Mouse (Mus musculus): ENCODE data around the gene Tmem104.

Tmem104 gene

DNA sequence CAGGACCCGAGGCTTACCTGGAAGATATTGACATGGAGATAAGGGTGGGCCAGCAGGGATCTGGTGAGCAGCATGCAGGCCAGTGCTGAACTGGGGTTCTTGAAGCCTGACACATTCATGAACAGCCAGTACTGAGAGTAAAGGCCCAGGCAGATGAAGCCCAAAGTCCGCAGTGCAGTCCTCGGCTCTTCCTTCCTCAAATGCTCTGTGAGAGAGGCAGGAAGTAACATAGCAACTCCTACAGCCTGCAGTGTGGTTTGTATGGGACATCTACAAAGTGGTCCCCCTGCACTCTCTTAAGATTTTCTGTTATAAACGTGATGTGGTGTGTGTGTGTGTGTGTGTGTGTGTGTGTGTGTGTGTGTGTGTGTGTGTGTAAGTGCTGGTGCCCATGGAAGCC lies 98.0 kb downstream of the Tmem104 start:
- no peak for DNase-seq

GRCm38 (mm10) chr11:115286201-115286993 lies 99.1 kb downstream of the Tmem104 start:
- DNase-seq, result no peak

DNA sequence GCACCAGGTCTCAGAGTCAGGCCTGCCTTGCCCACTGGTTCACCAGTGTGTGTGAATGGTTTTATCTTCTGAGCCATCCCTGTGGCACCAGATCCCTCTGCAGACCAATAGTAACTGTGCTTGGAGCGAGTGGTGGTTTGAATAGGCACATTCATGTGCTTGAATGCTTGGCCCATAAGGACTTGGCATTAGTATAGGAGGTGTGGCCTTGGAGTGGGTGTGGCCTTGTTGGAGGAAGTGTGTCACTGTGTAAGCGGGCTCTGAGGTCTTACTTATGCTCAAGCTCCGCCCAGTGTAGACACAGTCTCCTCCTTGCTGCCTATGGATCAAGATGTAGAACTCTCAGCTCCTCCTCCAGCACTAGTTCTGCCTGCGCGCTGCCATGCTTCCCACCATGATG lies 100.1 kb downstream of the Tmem104 start:
- no peak for DNase-seq

DNA sequence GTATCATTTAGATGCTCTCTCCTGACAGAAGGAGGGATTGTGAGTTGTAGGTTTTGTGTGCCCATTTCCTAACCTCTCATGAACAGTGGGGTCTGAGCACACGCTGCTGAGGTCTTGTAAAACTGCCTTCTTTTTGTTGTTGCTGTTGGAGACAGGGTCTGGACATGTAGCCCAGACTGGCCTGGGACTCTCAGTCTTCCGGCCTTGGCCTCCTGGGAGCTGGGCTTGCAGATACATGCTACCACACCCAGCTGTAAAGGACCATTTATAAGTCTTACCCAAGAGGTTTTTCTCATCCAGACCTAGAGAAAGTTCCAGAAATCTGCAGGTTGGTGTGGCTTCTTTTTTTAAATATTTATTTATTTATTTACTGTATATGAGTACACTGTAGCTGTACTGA lies 101.0 kb downstream of the Tmem104 start:
- no peak for DNase-seq

DNA sequence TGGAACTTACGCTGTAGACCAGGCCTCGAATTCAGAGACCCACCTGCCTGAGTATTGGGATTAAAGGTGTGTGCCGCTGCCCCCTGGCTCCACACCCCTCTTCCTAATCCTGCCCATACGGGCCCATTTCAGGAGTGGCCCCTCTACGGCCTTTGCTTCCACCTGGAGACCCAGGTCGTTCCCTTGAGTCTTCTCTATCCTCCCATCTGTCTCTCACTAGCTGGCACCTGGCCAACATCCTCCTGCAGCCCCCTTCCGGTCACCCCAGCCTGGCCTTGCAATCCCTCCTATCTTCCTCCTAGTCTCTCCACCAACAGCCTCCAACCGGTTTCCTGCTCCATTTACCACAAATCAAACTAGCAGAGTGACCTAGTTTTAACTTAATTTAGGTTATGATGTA lies 102.6 kb downstream of the Tmem104 start:
- no peak for DNase-seq

DNA sequence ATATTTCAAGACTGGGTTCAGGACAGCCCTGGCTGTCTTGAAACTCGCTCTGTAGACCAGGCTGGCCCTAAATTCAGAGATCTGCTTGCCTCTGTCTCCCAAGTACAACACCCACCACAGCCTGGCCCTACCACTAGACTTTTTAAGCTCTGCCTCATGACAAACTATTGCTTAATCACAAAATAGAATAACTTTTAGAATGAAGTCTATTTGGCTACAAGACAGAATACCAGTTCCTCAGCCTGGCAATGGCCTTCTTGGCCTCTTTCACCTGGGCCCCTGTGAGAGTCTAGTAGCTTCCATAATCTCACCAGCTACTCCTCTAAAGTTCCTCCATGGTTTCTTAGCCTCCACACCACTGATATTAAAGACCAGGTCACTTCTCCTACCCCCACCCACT lies 103.0 kb downstream of the Tmem104 start:
- DNase-seq, result no peak

DNA sequence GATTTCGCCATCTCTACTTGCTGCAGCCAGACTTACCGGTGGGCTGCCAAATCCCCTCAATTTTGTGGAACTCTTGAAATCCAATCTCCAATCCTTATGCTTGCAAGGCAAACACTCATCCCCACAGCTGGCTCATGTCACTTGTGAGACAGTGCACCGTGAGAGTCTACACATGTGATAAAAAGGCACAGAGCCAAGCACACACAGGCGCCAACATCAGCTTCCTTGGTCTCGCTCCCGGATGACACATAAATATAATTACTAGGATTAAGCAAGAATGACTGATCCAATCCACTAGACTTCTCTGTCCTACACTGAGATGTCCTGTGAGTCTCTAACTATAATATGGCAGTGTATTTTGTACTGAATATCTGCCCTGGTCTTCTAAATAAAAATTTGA lies 103.6 kb downstream of the Tmem104 start:
- DNase-seq, result no peak

DNA sequence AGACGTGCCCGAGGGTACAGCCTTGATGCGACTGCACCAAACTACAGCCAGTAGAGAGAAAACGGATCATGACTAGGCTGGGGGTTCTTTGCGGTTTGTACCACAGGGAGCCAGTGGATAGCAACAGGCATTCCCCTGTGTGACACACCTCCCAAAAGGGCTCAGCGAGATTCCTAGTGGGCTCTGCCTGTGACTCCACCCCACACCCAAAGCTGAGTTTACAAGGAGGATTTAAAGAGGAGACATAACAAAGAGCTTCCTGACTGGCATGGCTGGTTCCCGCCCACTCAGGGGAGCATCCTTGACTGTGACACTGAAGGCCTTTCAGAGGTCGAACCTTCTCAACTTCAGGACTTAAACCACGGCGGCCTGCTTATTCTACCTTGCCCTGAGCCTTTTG lies 104.2 kb downstream of the Tmem104 start:
- DNase-seq, result no peak

DNA sequence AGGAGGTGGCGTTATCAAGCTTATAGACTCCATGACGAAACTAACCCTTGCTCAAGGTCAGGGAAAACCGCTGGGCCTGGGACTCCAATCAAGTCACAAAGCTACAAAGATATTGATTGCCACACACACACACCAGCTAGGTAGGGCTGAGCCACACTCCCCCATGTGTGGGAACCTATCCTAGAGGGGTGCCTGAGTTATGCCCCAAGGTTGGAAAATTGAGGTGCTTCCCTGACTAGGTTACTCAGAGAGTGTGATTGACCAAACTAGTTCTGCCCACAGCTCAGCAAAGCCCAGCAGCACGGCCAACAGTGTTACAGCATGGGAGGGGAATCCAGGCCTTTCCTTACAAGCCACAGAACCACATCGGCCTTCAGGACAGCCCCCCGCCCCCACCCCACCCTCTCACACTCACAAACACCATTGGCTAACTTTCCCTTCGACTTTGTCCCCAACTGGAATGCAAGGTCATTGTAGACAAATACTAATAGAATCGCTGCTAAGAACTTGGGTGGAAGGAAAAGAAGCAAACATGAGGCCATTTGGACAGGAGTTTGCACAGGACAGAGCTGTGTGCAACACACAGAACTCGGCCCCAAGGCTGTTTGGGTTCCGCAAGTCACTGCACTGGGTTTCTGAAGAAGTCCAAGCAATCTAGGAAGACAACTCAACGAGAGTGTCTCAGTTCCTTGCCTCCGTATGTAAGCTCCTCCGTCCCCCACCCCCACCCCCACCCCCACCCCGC lies 105.5 kb downstream of the Tmem104 start:
- DNase-seq, result no peak

DNA sequence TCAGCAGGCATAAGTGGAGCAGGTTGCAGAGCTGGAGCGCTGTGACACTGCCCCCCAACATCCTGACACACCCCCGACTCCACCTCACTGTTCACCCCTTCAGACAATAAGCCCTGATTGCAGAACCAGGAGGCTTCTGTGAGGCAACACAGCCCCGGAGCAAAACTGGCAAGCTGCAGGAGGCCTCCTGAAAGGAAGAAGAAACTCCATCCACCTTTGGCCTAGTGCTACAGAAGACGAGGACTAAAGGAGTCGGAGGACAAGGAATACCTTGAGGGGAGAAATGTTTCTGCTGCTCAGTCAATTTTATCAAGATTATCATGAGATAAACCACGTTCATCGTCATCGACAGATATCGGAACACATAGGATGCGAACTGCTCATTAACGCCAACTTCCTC lies 108.7 kb downstream of the Tmem104 start:
- no peak for DNase-seq
